In genomic region chr8:94358541-94358940, GRCm38 (mm10) we compare ENCODE assay signal across 10 mouse cellular contexts. TPM values are rescaled to one million over a fixed set of nuclear protein-coding genes. Genes with fewer than 3 reads are reported as not detected.
DNase-seq lines count a peak whose midpoint lies in the region; ATAC-seq lines count a peak whose summit lies in the region.
"Had no signal": no experiment of that assay in that cellular context is flagged by ENCODE, and none has a peak within 500 bp of the region (broad histone marks: within the 10 kb centered on the region; RNA-seq: fewer than 3 reads in every experiment).

No protein-coding gene starts in this region.

- 58% methylated on average over 5 of the region's 5 CpGs for WGBS in hindbrain, embryonic 16.5 days
- WGBS in hindbrain, embryonic 10.5 days: 79% methylated on average over 5 of the region's 5 CpGs
- WGBS in large intestine, adult 2 months: 20% methylated on average over 5 of the region's 5 CpGs

- H3K4me3 ChIP-seq in hindbrain, embryonic 16.5 days (ENCODE audit: low read length): no peak overlapping the region
- H3K4me3 ChIP-seq in hindbrain, embryonic 10.5 days: no peak overlapping the region
- H3K4me3 ChIP-seq: embryonic facial prominence, embryonic 12.5 days; limb, embryonic 13.5 days had no signal

- H3K9me3 ChIP-seq in hindbrain, embryonic 16.5 days (ENCODE audit: control insufficient read depth, low read length): no peaks in the 10 kb centered on the region
- no peaks in the 10 kb centered on the region for H3K9me3 ChIP-seq in hindbrain, embryonic 10.5 days
- H3K9me3 ChIP-seq: embryonic facial prominence, embryonic 12.5 days; limb, embryonic 13.5 days had no signal

- no peaks in the 10 kb centered on the region for H3K27me3 ChIP-seq in hindbrain, embryonic 16.5 days (replicated peaks; ENCODE audit: control insufficient read depth, insufficient read depth, low read length)
- no peaks in the 10 kb centered on the region for H3K27me3 ChIP-seq in hindbrain, embryonic 10.5 days (ENCODE audit: insufficient read depth, poor library complexity, severe bottlenecking)
- H3K27me3 ChIP-seq: embryonic facial prominence, embryonic 12.5 days; limb, embryonic 13.5 days had no signal

- ATAC-seq in hindbrain, embryonic 16.5 days: peak; percentile 76
- ATAC-seq in CD4-positive, CD25-positive, alpha-beta regulatory T cell, adult 4 months: no peak

- peaks cover 5% of the 10 kb centered on the region; the same call in 1 of the 2 replicates for H3K4me1 ChIP-seq in hindbrain, embryonic 16.5 days (ENCODE audit: control insufficient read depth, insufficient read depth, low read depth, low read length)
- no peaks in the 10 kb centered on the region for H3K4me1 ChIP-seq in hindbrain, embryonic 10.5 days (replicated peaks)
- H3K4me1 ChIP-seq: embryonic facial prominence, embryonic 12.5 days had no signal

- H3K9ac ChIP-seq in hindbrain, embryonic 16.5 days (ENCODE audit: low read depth, low read length): no peak overlapping the region; the same call in 1 of the 2 replicates
- H3K9ac ChIP-seq: embryonic facial prominence, embryonic 12.5 days; limb, embryonic 13.5 days had no signal

- no peak overlapping the region for H3K4me2 ChIP-seq in hindbrain, embryonic 16.5 days (ENCODE audit: low read length)
- H3K4me2 ChIP-seq: embryonic facial prominence, embryonic 12.5 days; limb, embryonic 13.5 days had no signal

- no peak for DNase-seq in hindbrain, embryonic 10.5 days (ENCODE audit: low spot score)
- peak; percentile 85 to 89 for DNase-seq in adrenal gland, postnatal 36 days
- DNase-seq in gastrocnemius, adult 8-10 months (ENCODE audit: low spot score in 2 of 2): peak; percentile 41 to 50
- DNase-seq in large intestine, adult 2 months (ENCODE audit: low read depth, low spot score): peak; percentile 75
- DNase-seq in ovary, adult 18-20 months (ENCODE audit: low spot score): peak; percentile 79
- DNase-seq in thymus, postnatal 10 days (ENCODE audit: low spot score in 2 of 2): no peak

- no peaks in the 10 kb centered on the region for H3K36me3 ChIP-seq in hindbrain, embryonic 16.5 days (ENCODE audit: control insufficient read depth, insufficient read depth, low read length)
- no peaks in the 10 kb centered on the region for H3K36me3 ChIP-seq in hindbrain, embryonic 10.5 days
- H3K36me3 ChIP-seq: embryonic facial prominence, embryonic 12.5 days; limb, embryonic 13.5 days had no signal

- no peak overlapping the region for H3K27ac ChIP-seq in hindbrain, embryonic 16.5 days (ENCODE audit: low read depth, low read length)
- no peak overlapping the region for H3K27ac ChIP-seq in hindbrain, embryonic 10.5 days
- H3K27ac ChIP-seq: embryonic facial prominence, embryonic 12.5 days; limb, embryonic 13.5 days had no signal

RNA-seq across cellular contexts. Expression of gene Herpud1, which starts 27.7 kb away (rescaled TPM):
- 71.3 and 77.9 TPM in 2 replicates for polyA plus RNA-seq in hindbrain, embryonic 16.5 days (2015; fragmentation: Nextera tagmentation; extraction: Ambion mirVana)
- polyA plus RNA-seq in hindbrain, embryonic 10.5 days (2016; fragmentation: Nextera tagmentation; extraction: Ambion mirVana): 57.3 and 59.5 TPM in 2 replicates
- total RNA-seq in adrenal gland, postnatal 36 days (2021): 100 to 1,000 TPM; 109 to 110 TPM
- total RNA-seq in gastrocnemius, adult 8-10 months (2022): 100 to 1,000 TPM; 117 to 134 (median 124) TPM
- 170 and 227 TPM in 2 replicates for polyA plus RNA-seq in large intestine, adult 2 months (2012; rRNA removed)
- 100 to 1,000 TPM; 177 to 183 TPM for polyA plus RNA-seq in CD4-positive, CD25-positive, alpha-beta regulatory T cell, adult 4 months (2017; shearing (Covaris generic))

RNA-seq across cellular contexts. Expression of gene Slc12a3, which starts 29.5 kb away (rescaled TPM):
- 0.11 and 0.21 TPM in 2 replicates for polyA plus RNA-seq in hindbrain, embryonic 16.5 days (2015; fragmentation: Nextera tagmentation; extraction: Ambion mirVana)
- 0.09 TPM in 1 of 2 replicates, not detected in the other for polyA plus RNA-seq in hindbrain, embryonic 10.5 days (2016; fragmentation: Nextera tagmentation; extraction: Ambion mirVana)
- total RNA-seq in adrenal gland, postnatal 36 days (2021): not detected
- total RNA-seq in gastrocnemius, adult 8-10 months (2022): not detected
- polyA plus RNA-seq in large intestine, adult 2 months (2012; rRNA removed): 0.05 and 0.21 TPM in 2 replicates
- polyA plus RNA-seq in CD4-positive, CD25-positive, alpha-beta regulatory T cell, adult 4 months (2017; shearing (Covaris generic)): under 1 TPM in 1 of 2 experiments, not detected in 1; 0.19 TPM
- polyA plus RNA-seq: limb, embryonic 13.5 days had no signal

Comparison
In these comparisons a context has a peak if more than half of its experiments do, and no peak if none do; other contexts are left out.
1. DNase-seq: peak in adrenal gland, postnatal 36 days (2 of 2), gastrocnemius, adult 8-10 months (2 of 2), large intestine, adult 2 months (single experiment) and ovary, adult 18-20 months (single experiment); none in hindbrain, embryonic 10.5 days (single experiment) and thymus, postnatal 10 days (0 of 2).